Mouse (Mus musculus) spleen, postnatal 4 days (tissue): ENCODE measurements around the gene Mycl.

Experiments
- DNase-seq, 2 experiments: peaks; one replicate each; pipeline ENCODE4 v3.0.0; 2022; ENCODE audit warnings: low spot score in 2 of 2

Gene Mycl

GRCm38 (mm10) chr4:123016451-123016957, 21.1 kb downstream of the Mycl start, which contains the start of gene Trit1:
Trit1 (plus strand) TSS chr4:123016597.
- DNase-seq = peak; percentile 91 to 96

- no peak for DNase-seq
Measured at GRCm38 (mm10) chr4:123021591-123021990, 26.1 kb downstream of the Mycl start.

GRCm38 (mm10) chr4:123022896-123023295, 27.4 kb downstream of the Mycl start:
- DNase-seq = no peak

- DNase-seq = no peak
Measured at GRCm38 (mm10) chr4:123025418-123025817, 30.0 kb downstream of the Mycl start.

GRCm38 (mm10) chr4:123026161-123026560, 30.7 kb downstream of the Mycl start:
- peak; percentile 49 to 70 for DNase-seq

GRCm38 (mm10) chr4:123026597-123026996, 31.1 kb downstream of the Mycl start:
- DNase-seq = peak in 1 of 2 experiments; percentile 38

- no peak for DNase-seq
Measured at GRCm38 (mm10) chr4:123034841-123035240, 39.4 kb downstream of the Mycl start.

GRCm38 (mm10) chr4:123035636-123036035, 40.2 kb downstream of the Mycl start:
- no peak for DNase-seq

- DNase-seq = no peak
Measured at GRCm38 (mm10) chr4:123036710-123037109, 41.3 kb downstream of the Mycl start.

- DNase-seq = no peak
Measured at GRCm38 (mm10) chr4:123041131-123041530, 45.7 kb downstream of the Mycl start.

GRCm38 (mm10) chr4:123043858-123044257, 48.4 kb downstream of the Mycl start:
- DNase-seq = no peak

- no peak for DNase-seq
Measured at GRCm38 (mm10) chr4:123044842-123045241, 49.4 kb downstream of the Mycl start.

GRCm38 (mm10) chr4:123046300-123046699, 50.8 kb downstream of the Mycl start:
- no peak for DNase-seq

- DNase-seq = peak; percentile 60 to 73
Measured at GRCm38 (mm10) chr4:123050681-123051211, 55.3 kb downstream of the Mycl start.
